Mouse (Mus musculus) myocyte (in vitro differentiated cells): Measurements from ENCODE around the gene Abhd2.

ENCODE experiments used
- CEBPB ChIP-seq: IDR thresholded peaks from 2 replicates; pipeline ENCODE4 v1.6.1; 2011; ENCODE audit warnings: mild to moderate bottlenecking, moderate library complexity; ENCODE audit not compliant: poor library complexity, insufficient read depth, severe bottlenecking
- E2F4 ChIP-seq: IDR thresholded peaks from one replicate; pipeline ENCODE4 v1.6.1; 2011; ENCODE audit warnings: mild to moderate bottlenecking, control low read depth, moderate library complexity; ENCODE audit not compliant: insufficient read depth
- MAX ChIP-seq: IDR thresholded peaks from one replicate; pipeline ENCODE4 v1.6.1; 2011; ENCODE audit warnings: low read depth, mild to moderate bottlenecking, control low read depth
- MYOD1 ChIP-seq, 3 experiments: IDR thresholded peaks; one replicate each; pipeline ENCODE4 v1.6.1; 2011; ENCODE audit warnings: control low read depth in 2 of 3, low read depth in 2 of 3, mild to moderate bottlenecking in 2 of 3, moderate library complexity in 1 of 3; ENCODE audit not compliant: insufficient read length in 2 of 3, control insufficient read depth in 1 of 3
- POLR2A ChIP-seq: IDR thresholded peaks from one replicate; pipeline ENCODE4 v1.6.1; 2011; ENCODE audit warnings: low read depth, mild to moderate bottlenecking, control low read depth, moderate library complexity; ENCODE audit not compliant: insufficient read length
- POLR2AphosphoS2 ChIP-seq: IDR thresholded peaks from one replicate; pipeline ENCODE4 v1.6.1; 2011; ENCODE audit warnings: low read depth, control low read depth; ENCODE audit not compliant: insufficient read length
- SRF ChIP-seq: IDR thresholded peaks from one replicate; pipeline ENCODE4 v1.6.1; 2011; ENCODE audit warnings: low read depth; ENCODE audit not compliant: control insufficient read depth, insufficient read length
- USF1 ChIP-seq: IDR thresholded peaks from one replicate; pipeline ENCODE4 v1.6.1; 2011; ENCODE audit warnings: low read depth, mild to moderate bottlenecking, control low read depth, moderate library complexity

DNA sequence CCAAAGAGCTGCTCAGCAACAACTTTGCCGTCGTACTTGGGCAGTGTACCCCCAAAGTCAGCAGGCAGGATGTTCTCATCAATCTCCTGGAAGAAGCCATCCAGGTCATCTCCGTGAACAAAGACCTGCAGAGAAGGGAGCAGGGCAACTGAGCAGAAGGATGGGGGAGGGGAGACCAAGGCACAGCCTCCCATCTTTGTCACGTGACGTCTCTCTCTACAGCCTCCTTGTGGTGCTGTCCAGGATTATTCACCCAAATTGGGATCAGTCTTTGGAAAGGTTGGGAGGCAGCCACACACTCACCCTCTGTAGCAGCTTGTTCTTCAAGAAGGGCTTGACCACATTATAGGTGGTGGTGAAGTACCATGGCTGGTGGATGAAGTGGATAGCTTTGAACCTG, 102.6 kb downstream of the Abhd2 start:
- TF ChIP-seq POLR2A (no peak), SRF (no peak), CEBPB (no peak), MAX (no peak), MYOD1 (IDR thresholded peaks at IDR 0.05; ENCODE audit: control insufficient read depth in 1 of 3, insufficient read length in 2 of 3, low read depth in 2 of 3) (no peak), E2F4 (no peak), USF1 (no peak), POLR2AphosphoS2 (no peak)
